Mouse (Mus musculus) brain, embryonic 14.5 days (tissue): Measurements from ENCODE around the gene Foxo4.

Source experiments
- CTCF ChIP-seq: fragments of 200-500 bp; IDR thresholded peaks from 2 replicates; pipeline ENCODE4 v1.5.1; 2012; ENCODE audit warnings: inconsistent platforms, mild to moderate bottlenecking, moderate library complexity, borderline replicate concordance; ENCODE audit not compliant: insufficient read depth, insufficient read length; ENCODE audit errors: extremely low read depth
- POLR2A ChIP-seq: fragments of 200-500 bp; IDR thresholded peaks from 2 replicates; pipeline ENCODE4 v1.6.1; 2012; ENCODE audit warnings: mild to moderate bottlenecking, inconsistent platforms, borderline replicate concordance; ENCODE audit not compliant: poor library complexity, insufficient read depth, insufficient read length, severe bottlenecking; ENCODE audit errors: extremely low read depth

GRCm38 (mm10) chrX:101299473-101300426 lies 45.4 kb downstream of the Foxo4 start:
- TF ChIP-seq CTCF (no peak), POLR2A (no peak)
